9 mouse cellular contexts compared by ENCODE assay signal in genomic region chr7:99268506-99268900, GRCm38 (mm10). TPM values are rescaled to one million over a fixed set of nuclear protein-coding genes. Genes with fewer than 3 reads are reported as not detected.
DNase-seq lines count a peak whose midpoint lies in the region; ATAC-seq and TF ChIP-seq lines count a peak whose summit lies in the region.
"Had no signal": no experiment of that assay in that cellular context is flagged by ENCODE, and none has a peak within 500 bp of the region (broad histone marks: within the 10 kb centered on the region; RNA-seq: fewer than 3 reads in every experiment).

No protein-coding gene starts in this region.

- no peak for TF ChIP-seq CTCF in layer of hippocampus, adult 2 months (conservative IDR thresholded peaks at IDR 0.05)
- TF ChIP-seq CTCF in hindbrain, postnatal 0 days (IDR thresholded peaks at IDR 0.05; ENCODE audit: low read depth): no peak
- TF ChIP-seq CTCF in midbrain, postnatal 0 days (IDR thresholded peaks at IDR 0.05): no peak

- H3K36me3 ChIP-seq in embryonic facial prominence, embryonic 10.5 days (replicated peaks): no peaks in the 10 kb centered on the region
- H3K36me3 ChIP-seq in hindbrain, postnatal 0 days (ENCODE audit: insufficient read depth, low read length): no peaks in the 10 kb centered on the region
- H3K36me3 ChIP-seq in midbrain, postnatal 0 days (ENCODE audit: insufficient read depth, low read length): 0 out of 2 replicates have a peak, but pooled peaks cover 2% of the 10 kb centered on the region

- H3K27ac ChIP-seq in layer of hippocampus, adult 2 months: peak overlapping the region; percentile 96
- peak overlapping the region; percentile 70 for H3K27ac ChIP-seq in embryonic facial prominence, embryonic 10.5 days (replicated peaks)
- H3K27ac ChIP-seq in hindbrain, postnatal 0 days: peak overlapping the region; percentile 94
- H3K27ac ChIP-seq in midbrain, postnatal 0 days (ENCODE audit: low read depth, low read length): peak overlapping the region; percentile 98

- H3K9ac ChIP-seq in hindbrain, postnatal 0 days (replicated peaks; ENCODE audit: low read length): peak overlapping the region; percentile 86
- peak overlapping the region; percentile 91 for H3K9ac ChIP-seq in midbrain, postnatal 0 days (replicated peaks; ENCODE audit: low read length, poor library complexity, severe bottlenecking)

- no peaks in the 10 kb centered on the region for H3K9me3 ChIP-seq in embryonic facial prominence, embryonic 10.5 days
- no peaks in the 10 kb centered on the region for H3K9me3 ChIP-seq in hindbrain, postnatal 0 days (ENCODE audit: low read length)
- H3K9me3 ChIP-seq in midbrain, postnatal 0 days (ENCODE audit: low read length): no peaks in the 10 kb centered on the region

- peak overlapping the region; percentile 92 for H3K4me2 ChIP-seq in hindbrain, postnatal 0 days (ENCODE audit: low read depth, low read length)
- peak overlapping the region; percentile 96 for H3K4me2 ChIP-seq in midbrain, postnatal 0 days (ENCODE audit: low read depth, low read length, poor library complexity, severe bottlenecking)

- ATAC-seq in hindbrain, postnatal 0 days: peak; percentile 18
- ATAC-seq in midbrain, postnatal 0 days (ENCODE audit: low FRiP score): peak; percentile 21; the same call in 1 of the 2 replicates

- DNase-seq in layer of hippocampus, adult 2 months (ENCODE audit: low spot score in 2 of 2): no peak
- no peak for DNase-seq in layer of hippocampus, adult 18-20 months (ENCODE audit: low spot score in 2 of 2)
- DNase-seq in embryonic facial prominence, embryonic 10.5 days (ENCODE audit: low spot score): no peak
- DNase-seq in hindbrain, postnatal 0 days (ENCODE audit: low spot score): no peak
- no peak for DNase-seq in midbrain, postnatal 0 days (ENCODE audit: low spot score)
- no peak for DNase-seq in urinary bladder, postnatal 10 days (ENCODE audit: low spot score)
- DNase-seq in urinary bladder, postnatal 4 days (ENCODE audit: low spot score in 2 of 2): no peak
- DNase-seq in Muller cell, postnatal 12 days (ENCODE audit: inconsistent ontology term): no peak

- peak overlapping the region; percentile 89 for H3K4me3 ChIP-seq in layer of hippocampus, adult 2 months
- peak overlapping the region; percentile 71 for H3K4me3 ChIP-seq in embryonic facial prominence, embryonic 10.5 days
- peak overlapping the region; percentile 85 for H3K4me3 ChIP-seq in hindbrain, postnatal 0 days (ENCODE audit: low read length)
- peak overlapping the region; percentile 86 for H3K4me3 ChIP-seq in midbrain, postnatal 0 days (ENCODE audit: low read depth, low read length)

- under 1% methylated on average over 29 of the region's 29 CpGs for WGBS in embryonic facial prominence, embryonic 10.5 days
- under 1% methylated on average over 29 of the region's 29 CpGs for WGBS in hindbrain, postnatal 0 days
- WGBS in midbrain, postnatal 0 days: under 1% methylated on average over 29 of the region's 29 CpGs

- peaks cover 39% of the 10 kb centered on the region for H3K4me1 ChIP-seq in embryonic facial prominence, embryonic 10.5 days
- H3K4me1 ChIP-seq in hindbrain, postnatal 0 days (ENCODE audit: insufficient read depth, low read length): peaks cover 5% of the 10 kb centered on the region; the same call in 1 of the 2 replicates
- peaks cover 14% of the 10 kb centered on the region; the same call in 1 of the 2 replicates for H3K4me1 ChIP-seq in midbrain, postnatal 0 days (ENCODE audit: insufficient read depth, low read length)

- H3K27me3 ChIP-seq in embryonic facial prominence, embryonic 10.5 days (replicated peaks; ENCODE audit: low read depth, poor library complexity, severe bottlenecking): peaks cover 88% of the 10 kb centered on the region
- no peaks in the 10 kb centered on the region; the same call in 1 of the 2 replicates for H3K27me3 ChIP-seq in hindbrain, postnatal 0 days (ENCODE audit: insufficient read depth, low read length)
- no peaks in the 10 kb centered on the region for H3K27me3 ChIP-seq in midbrain, postnatal 0 days (ENCODE audit: insufficient read depth, low read length)

RNA-seq across cellular contexts. Expression of gene Map6, which starts 1.3 kb away (rescaled TPM):
- 10 to 100 TPM; 96.6 to 98.6 TPM for total RNA-seq in layer of hippocampus, adult 2 months (2021)
- total RNA-seq in layer of hippocampus, adult 18-20 months (2021): 100 to 1,000 TPM in 1 of 2 experiments, 10 to 100 TPM in 1; 99.7 to 105 TPM
- polyA plus RNA-seq in embryonic facial prominence, embryonic 10.5 days (2016; fragmentation: Nextera tagmentation; extraction: Ambion mirVana): 10.2 and 13.4 TPM in 2 replicates
- 292 and 327 TPM in 2 replicates for total RNA-seq in hindbrain, postnatal 0 days (2014; rRNA removed)
- 97.4 and 111 TPM in 2 replicates for polyA plus RNA-seq in hindbrain, postnatal 0 days (2015; fragmentation: Nextera tagmentation; extraction: Ambion mirVana)
- 326 and 332 TPM in 2 replicates for total RNA-seq in midbrain, postnatal 0 days (2014; rRNA removed)
- 117 and 126 TPM in 2 replicates for polyA plus RNA-seq in midbrain, postnatal 0 days (2015; fragmentation: Nextera tagmentation; extraction: Ambion mirVana)

RNA-seq across cellular contexts. Expression of gene Mogat2, which starts 30.1 kb away (rescaled TPM):
- not detected for total RNA-seq in layer of hippocampus, adult 2 months (2021)
- total RNA-seq in layer of hippocampus, adult 18-20 months (2021): not detected
- polyA plus RNA-seq in embryonic facial prominence, embryonic 10.5 days (2016; fragmentation: Nextera tagmentation; extraction: Ambion mirVana): 38.5 and 46.1 TPM in 2 replicates
- 1.2 TPM in 1 of 2 replicates, not detected in the other for total RNA-seq in hindbrain, postnatal 0 days (2014; rRNA removed)
- polyA plus RNA-seq in hindbrain, postnatal 0 days (2015; fragmentation: Nextera tagmentation; extraction: Ambion mirVana): 0.29 TPM in 2 replicates
- total RNA-seq in midbrain, postnatal 0 days (2014; rRNA removed): 0.71 TPM in 1 of 2 replicates, not detected in the other
- 0.33 and 0.38 TPM in 2 replicates for polyA plus RNA-seq in midbrain, postnatal 0 days (2015; fragmentation: Nextera tagmentation; extraction: Ambion mirVana)
- total RNA-seq: layer of hippocampus, postnatal 14 days had no signal
